Mouse (Mus musculus) layer of hippocampus, adult 2 months (tissue): ENCODE results near the gene Ing2. TPM values are rescaled to one million over a fixed set of nuclear protein-coding genes. Genes with fewer than 3 reads are reported as not detected.

Source experiments
- DNase-seq, 2 experiments: peaks; one replicate each; pipeline ENCODE4 v3.0.0; 2022; ENCODE audit warnings: low spot score in 2 of 2
- H3K27ac ChIP-seq: fragments of 200-600 bp; 2 replicates; pipeline ENCODE4 v1.8.1; 2022
- H3K4me3 ChIP-seq: fragments of 200-600 bp; 2 replicates; pipeline ENCODE4 v1.8.1; 2022; ENCODE audit warnings: mild to moderate bottlenecking
- CTCF ChIP-seq: fragments of 200-600 bp; conservative IDR thresholded peaks from 2 replicates; pipeline ENCODE4 v1.8.1; 2022; ENCODE audit warnings: antibody characterized with exemption, mild to moderate bottlenecking, moderate library complexity
- long read RNA-seq, 2 experiments: library from polyadenylated mRNA; stranded (forward); transcript quantifications; one replicate each; pipeline ENCODE4 v2.0.0; 2021; ENCODE audit warnings: borderline mapping rate in 2 of 2
- total RNA-seq, 2 experiments: library from RNA; stranded (reverse); gene quantifications; 2 replicates each; pipeline ENCODE4 v1.2.3; 2021

Gene Ing2
- 10 to 100 TPM; 36.1 to 36.8 TPM for total RNA-seq
- long read RNA-seq, experiment 1, transcript Ing2-201 (2 exons, 2,812 nt) = major isoform, 29 of 31 reads
- long read RNA-seq, experiment 1, partial matches to known transcripts = 0 of 31 reads
- long read RNA-seq, experiment 1, other reads (novel, unspliced or antisense) = 2 of 31 reads
- long read RNA-seq, experiment 2, transcript Ing2-201 (2 exons, 2,812 nt) = major isoform, 25 of 25 reads
- long read RNA-seq, experiment 2, partial matches to known transcripts = 0 of 25 reads
- long read RNA-seq, experiment 2, other reads (novel, unspliced or antisense) = 0 of 25 reads

- peak; percentile 99 to 100 for DNase-seq
- peak within 1 kb of the TSS; percentile 98 for H3K27ac ChIP-seq
- peak within 1 kb of the TSS; percentile 90 for H3K4me3 ChIP-seq
- 0 out of 2 replicates have a peak, but pooled peaks have one; percentile 14 for TF ChIP-seq CTCF
These were observed at the start of gene Ing2 for GRCm38 (mm10) chr8:47674777-47675710. TSS of gene Ing2 (minus strand) at chr8:47675556.

DNA sequence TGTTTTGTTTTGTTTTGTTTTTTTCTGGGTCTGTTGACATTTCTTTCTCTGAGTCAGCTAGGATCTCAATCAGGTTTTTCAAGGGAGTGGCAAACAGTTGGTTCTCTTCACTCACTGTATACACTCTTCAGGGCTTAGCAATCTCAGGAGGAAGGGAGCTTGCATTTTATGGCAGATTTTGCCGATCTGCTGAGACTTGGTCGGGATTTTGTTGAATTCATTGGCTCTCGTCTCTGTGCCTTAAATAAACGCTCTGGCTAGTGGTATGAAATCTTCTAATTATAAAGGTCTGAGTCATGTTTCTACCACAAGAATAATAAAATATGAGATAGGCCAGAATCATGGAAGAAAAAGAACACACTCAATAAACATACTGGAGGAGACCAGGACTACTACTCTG, 46.3 kb upstream of the Ing2 start:
- no peak overlapping the region for H3K4me3 ChIP-seq
- DNase-seq = no peak

DNA sequence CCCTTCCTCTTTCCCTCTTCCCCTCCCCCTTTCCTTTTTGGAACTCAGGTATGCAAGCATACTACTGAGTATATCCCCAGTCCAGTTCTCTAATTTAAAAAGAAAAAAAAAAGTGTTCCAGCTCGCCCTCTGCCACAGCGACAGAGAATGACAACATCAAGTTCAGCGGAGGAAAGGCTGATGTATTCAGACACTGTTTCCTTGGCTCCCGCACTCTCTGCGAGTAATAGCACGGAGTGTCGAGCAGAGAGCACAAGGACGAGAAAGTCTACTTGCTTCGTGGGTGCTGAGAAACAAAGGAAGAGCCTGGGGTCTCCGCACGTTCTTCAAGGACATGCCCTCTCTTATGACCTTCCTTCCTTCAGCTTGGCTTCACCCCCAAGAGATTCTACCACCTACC, 43.3 kb upstream of the Ing2 start:
- Histone ChIP-seq H3K27ac (no peak overlapping the region), H3K4me3 (no peak overlapping the region)
- DNase-seq = no peak
- TF ChIP-seq CTCF = peak; percentile 30; the same call in 1 of the 2 replicates

More for the DNA sequence above, 46.3 kb upstream of the Ing2 start:
- H3K27ac ChIP-seq = no peak overlapping the region
- TF ChIP-seq CTCF = no peak

GRCm38 (mm10) chr8:47713761-47714745, 38.7 kb upstream of the Ing2 start, which contains the start of gene Cdkn2aip:
TSS of gene Cdkn2aip (minus strand) at chr8:47713932.
- peak; percentile 91 to 93 for DNase-seq
- no peak for TF ChIP-seq CTCF
- Histone ChIP-seq H3K27ac (peak within 1 kb of the TSS; percentile 99), H3K4me3 (peak within 1 kb of the TSS; percentile 77)

DNA sequence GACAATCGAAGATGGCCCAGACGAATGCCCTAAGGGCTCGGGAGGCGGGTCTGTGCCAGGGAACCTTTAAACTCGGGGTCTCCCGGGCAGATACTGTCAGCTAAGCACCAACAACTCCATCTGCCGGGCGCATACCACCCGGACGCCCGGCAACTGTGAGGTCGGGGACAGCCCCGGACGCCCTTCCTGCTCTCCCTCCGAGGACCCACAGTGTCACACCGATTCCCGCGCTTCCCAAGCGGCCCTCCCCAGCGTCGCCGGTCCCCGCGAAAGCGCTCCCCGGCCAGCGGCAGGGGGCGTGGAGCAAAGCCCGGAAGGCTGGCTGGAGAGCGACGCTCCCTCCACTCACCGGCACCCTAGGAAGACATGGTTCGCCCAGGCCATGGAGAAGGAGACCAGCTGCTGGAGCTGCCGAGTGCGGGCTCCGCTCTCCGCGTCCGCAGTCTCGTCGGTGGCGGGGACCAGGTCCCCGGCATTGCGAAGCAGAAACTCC, 37.9 kb upstream of the Ing2 start:
- Histone ChIP-seq H3K4me3 (peak overlapping the region; percentile 77), H3K27ac (peak overlapping the region; percentile 99)
- peak in 1 of 2 experiments; percentile 23 for DNase-seq
- peak; percentile 34 for TF ChIP-seq CTCF

DNA sequence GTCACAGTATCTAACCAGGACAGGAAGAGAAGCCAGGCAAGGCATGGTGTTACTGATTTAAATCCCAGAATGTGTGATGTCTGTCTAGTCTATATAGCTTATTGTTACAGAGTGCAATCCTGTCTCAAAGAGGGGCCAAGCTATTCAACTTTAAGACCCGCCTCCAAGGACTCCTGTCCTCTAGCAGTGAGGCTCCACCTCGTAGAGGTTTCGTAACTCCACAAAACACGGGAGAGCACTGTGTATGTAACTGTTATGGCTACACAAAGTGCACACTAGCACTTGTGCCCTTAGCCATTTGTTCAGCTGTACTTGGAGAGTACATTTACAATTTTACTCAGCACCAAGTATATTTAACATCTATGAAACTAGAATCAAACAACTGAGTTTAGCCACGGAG, 32.8 kb upstream of the Ing2 start:
- Histone ChIP-seq H3K4me3 (no peak overlapping the region), H3K27ac (no peak overlapping the region)
- DNase-seq = no peak
- no peak for TF ChIP-seq CTCF

GRCm38 (mm10) chr8:47706746-47707145, 31.4 kb upstream of the Ing2 start:
- Histone ChIP-seq H3K4me3 (no peak overlapping the region), H3K27ac (no peak overlapping the region)
- DNase-seq = no peak
- no peak for TF ChIP-seq CTCF

- DNase-seq = no peak
- TF ChIP-seq CTCF = no peak
- Histone ChIP-seq H3K4me3 (no peak overlapping the region), H3K27ac (no peak overlapping the region)
These were observed 27.0 kb upstream of the Ing2 start for GRCm38 (mm10) chr8:47702333-47702732.

GRCm38 (mm10) chr8:47697696-47698095, 22.3 kb upstream of the Ing2 start:
- DNase-seq = no peak
- Histone ChIP-seq H3K27ac (no peak overlapping the region), H3K4me3 (no peak overlapping the region)
- no peak for TF ChIP-seq CTCF

DNA sequence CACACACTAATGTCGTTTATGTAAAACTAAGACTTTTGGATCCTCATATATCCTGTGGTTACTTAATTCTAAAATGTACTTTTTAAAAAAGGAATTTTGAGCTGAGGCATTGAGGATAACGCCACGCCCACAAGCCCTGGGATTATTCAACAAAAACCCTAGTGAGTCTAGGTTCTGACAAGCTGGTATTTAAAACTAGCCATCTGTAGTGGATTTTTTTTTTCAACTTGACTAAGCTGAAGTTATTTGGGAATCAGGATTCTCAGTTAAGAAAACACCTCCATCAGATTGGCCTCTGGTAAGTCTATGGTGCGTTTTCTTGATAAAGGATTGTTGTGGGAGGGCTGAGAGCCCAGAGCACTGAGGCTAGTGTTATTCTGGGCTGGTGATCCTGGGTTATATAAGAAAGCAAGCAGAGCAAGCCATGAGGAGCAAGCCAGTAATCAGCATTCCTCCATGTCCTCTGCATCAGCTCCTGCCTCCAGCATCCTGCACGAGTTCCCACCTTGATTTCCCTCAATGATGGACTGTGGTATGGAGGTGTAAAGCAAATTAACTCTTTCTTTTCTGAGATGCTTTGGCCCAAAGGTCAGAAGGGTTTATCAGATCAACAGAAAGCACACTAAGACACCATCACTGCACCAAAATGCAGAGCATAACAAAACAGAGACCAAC, 20.2 kb upstream of the Ing2 start:
- TF ChIP-seq CTCF = no peak
- Histone ChIP-seq H3K27ac (peak overlapping the region; percentile 32; the same call in 1 of the 2 replicates), H3K4me3 (no peak overlapping the region)
- DNase-seq = peak in 1 of 2 experiments; percentile 29

GRCm38 (mm10) chr8:47693119-47693518, 17.8 kb upstream of the Ing2 start:
- peak; percentile 49 to 77 for DNase-seq
- TF ChIP-seq CTCF = peak; percentile 94
- Histone ChIP-seq H3K27ac (no peak overlapping the region), H3K4me3 (no peak overlapping the region)
